26 mouse cellular contexts compared by ENCODE assay signal in the genomic region with DNA sequence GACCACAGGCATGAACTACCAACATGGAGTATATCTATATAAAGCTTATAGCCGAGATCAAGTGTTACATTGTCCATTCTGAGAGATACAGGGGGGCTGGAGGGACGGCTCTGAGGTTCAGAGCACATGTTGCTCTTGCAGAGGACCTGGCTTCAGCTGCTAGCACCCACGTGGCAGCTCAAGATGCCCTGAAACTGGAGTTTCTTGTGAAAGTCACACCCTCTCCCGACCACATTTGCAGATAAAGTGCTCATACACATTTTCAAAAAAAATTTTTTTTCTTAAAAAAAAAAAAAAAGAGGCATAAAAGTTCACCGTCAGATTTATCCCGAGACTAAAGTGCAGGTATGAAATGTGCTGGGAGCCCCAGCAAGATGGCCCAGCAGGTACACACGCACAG.
"Had no signal": no experiment of that assay in that cellular context is flagged by ENCODE, and none has a peak within 500 bp of the region (broad histone marks: within the 10 kb centered on the region; RNA-seq: fewer than 3 reads in every experiment).

No protein-coding gene starts in this region.

- H3K36me3 ChIP-seq: heart, embryonic 12.5 days; kidney, embryonic 15.5 days had no signal

- H3K4me1 ChIP-seq: limb, embryonic 15.5 days had no signal

- H3K27ac ChIP-seq: gastrocnemius, adult 2 months; hindbrain, embryonic 12.5 days; hindbrain, embryonic 14.5 days; kidney, embryonic 15.5 days; kidney, postnatal 0 days; limb, embryonic 13.5 days; limb, embryonic 15.5 days; liver, embryonic 12.5 days; liver, embryonic 14.5 days had no signal

- DNase-seq: gastrocnemius, adult 2 months; gastrocnemius, postnatal 10 days; gastrocnemius, postnatal 25 days; heart, adult 18-20 months; heart, postnatal 10 days; heart, postnatal 4 days; kidney, adult 11 months; kidney, adult 2 months; kidney, adult 9 months; kidney, postnatal 14 days; kidney, postnatal 36 days; layer of hippocampus, adult 9-11 months; left cerebral cortex, postnatal 4 days had no signal

- H3K27me3 ChIP-seq: heart, embryonic 12.5 days; hindbrain, embryonic 12.5 days; kidney, embryonic 15.5 days; limb, embryonic 13.5 days; limb, embryonic 15.5 days; liver, embryonic 12.5 days had no signal

- ATAC-seq: hindbrain, embryonic 16.5 days; intestine, embryonic 16.5 days; liver, embryonic 12.5 days had no signal

- H3K9ac ChIP-seq: heart, embryonic 12.5 days; hindbrain, embryonic 12.5 days; hindbrain, embryonic 14.5 days; kidney, embryonic 15.5 days; limb, embryonic 13.5 days; limb, embryonic 15.5 days; liver, embryonic 14.5 days had no signal

- H3K4me2 ChIP-seq: hindbrain, embryonic 12.5 days; hindbrain, embryonic 14.5 days; kidney, embryonic 15.5 days; limb, embryonic 13.5 days; limb, embryonic 15.5 days had no signal

- H3K4me3 ChIP-seq: gastrocnemius, adult 2 months; heart, embryonic 12.5 days; hindbrain, embryonic 10.5 days; hindbrain, embryonic 12.5 days; kidney, embryonic 15.5 days; limb, embryonic 13.5 days; limb, embryonic 15.5 days; liver, embryonic 12.5 days had no signal

- H3K9me3 ChIP-seq: heart, embryonic 10.5 days; heart, embryonic 12.5 days; hindbrain, embryonic 10.5 days; hindbrain, embryonic 12.5 days; kidney, embryonic 15.5 days; limb, embryonic 13.5 days; limb, embryonic 15.5 days; liver, embryonic 12.5 days had no signal
